Mouse (Mus musculus) MEL (cell line): Measurements from ENCODE around the gene Tbc1d24. TPM values are rescaled to one million over a fixed set of nuclear protein-coding genes. Genes with fewer than 3 reads are reported as not detected.
A peak's percentile ranks its signal among the peaks of the same experiment; 100 is the strongest.

ENCODE experiments used
- DNase-seq: peaks from one replicate; pipeline ENCODE4 v3.0.0; 2011; ENCODE audit warnings: low read depth, low spot score
- H3K27ac ChIP-seq: 2 replicates; pipeline ENCODE4 v1.5.1; 2012; ENCODE audit warnings: low read depth, mild to moderate bottlenecking, control low read depth, low read length, moderate library complexity; ENCODE audit not compliant: control insufficient read depth
- H3K27me3 ChIP-seq, 2 experiments: fragments of 150-350 bp in 1 of 2; sonication (generic) in 1 of 2; 2 replicates each; pipeline ENCODE4 v1.6.1; 2012; ENCODE audit warnings: low read length in 2 of 2, mild to moderate bottlenecking in 2 of 2, improper control_type of control experiment in 1 of 2, moderate library complexity in 1 of 2; ENCODE audit not compliant: insufficient read depth in 2 of 2, control insufficient read depth in 1 of 2
- H3K36me3 ChIP-seq, 2 experiments: 2 replicates each; pipeline ENCODE4 v1.6.1; 2012 to 2014; ENCODE audit warnings: low read length in 2 of 2, improper control_type of control experiment in 1 of 2, inconsistent platforms in 1 of 2, mild to moderate bottlenecking in 1 of 2; ENCODE audit not compliant: insufficient read depth in 2 of 2, control insufficient read depth in 1 of 2
- H3K4me1 ChIP-seq, 2 experiments: fragments of 150-350 bp in 1 of 2; sonication (generic) in 1 of 2; 2 replicates each; pipeline ENCODE4 v1.6.1; 2012; ENCODE audit warnings: low read length in 2 of 2, improper control_type of control experiment in 1 of 2, mild to moderate bottlenecking in 1 of 2; ENCODE audit not compliant: insufficient read depth in 2 of 2, control insufficient read depth in 1 of 2
- H3K4me3 ChIP-seq, 2 experiments: fragments of 150-350 bp in 1 of 2; sonication (generic) in 1 of 2; 2 replicates each; pipeline ENCODE4 v1.5.1; 2012; ENCODE audit warnings: low read depth in 2 of 2, low read length in 2 of 2, mild to moderate bottlenecking in 2 of 2, moderate library complexity in 2 of 2, control low read depth in 1 of 2, improper control_type of control experiment in 1 of 2; ENCODE audit not compliant: control insufficient read depth in 1 of 2, insufficient read depth in 1 of 2
- H3K79me2 ChIP-seq: 2 replicates; pipeline ENCODE4 v1.6.1; 2012; ENCODE audit warnings: mild to moderate bottlenecking, low read length, moderate library complexity; ENCODE audit not compliant: control insufficient read depth, poor library complexity, insufficient read depth
- H3K9ac ChIP-seq: 2 replicates; pipeline ENCODE4 v1.6.1; 2012; ENCODE audit warnings: low read depth, mild to moderate bottlenecking, control low read depth, low read length, moderate library complexity; ENCODE audit not compliant: control insufficient read depth, poor library complexity, severe bottlenecking
- H3K9me3 ChIP-seq: fragments of 150-350 bp; sonication (generic); replicated peaks from 2 replicates; pipeline ENCODE4 v1.6.1; 2012; ENCODE audit warnings: mild to moderate bottlenecking, low read length, improper control_type of control experiment, moderate library complexity; ENCODE audit not compliant: insufficient read depth
- BHLHE40 ChIP-seq: IDR thresholded peaks from 2 replicates; pipeline ENCODE4 v1.6.1; 2012; ENCODE audit warnings: low read depth, mild to moderate bottlenecking, inconsistent platforms, low read length, improper control_type of control experiment, borderline replicate concordance
- CHD2 ChIP-seq: IDR thresholded peaks from 2 replicates; pipeline ENCODE4 v1.6.1; 2011; ENCODE audit warnings: low read length, improper control_type of control experiment
- E2F4 ChIP-seq: IDR thresholded peaks from 2 replicates; pipeline ENCODE4 v1.6.1; 2011; ENCODE audit warnings: low read depth, low read length, improper control_type of control experiment, borderline replicate concordance
- GATA1 ChIP-seq: IDR thresholded peaks from 2 replicates; pipeline ENCODE4 v1.6.1; 2011; ENCODE audit warnings: low read depth, low read length, improper control_type of control experiment
- JUND ChIP-seq: IDR thresholded peaks from 2 replicates; pipeline ENCODE4 v1.6.1; 2011; ENCODE audit warnings: low read depth, mild to moderate bottlenecking, improper control_type of control experiment, low read length
- KAT2A ChIP-seq: conservative IDR thresholded peaks from 2 replicates; pipeline ENCODE4 v1.6.1; 2012; ENCODE audit warnings: low read depth, low read length, improper control_type of control experiment, inconsistent platforms
- MAFK ChIP-seq: IDR thresholded peaks from 2 replicates; pipeline ENCODE4 v1.6.1; 2011; ENCODE audit warnings: low read depth, mild to moderate bottlenecking, low read length, improper control_type of control experiment, borderline replicate concordance
- MAX ChIP-seq: IDR thresholded peaks from 2 replicates; pipeline ENCODE4 v1.6.1; 2011; ENCODE audit warnings: low read length, improper control_type of control experiment
- MAZ ChIP-seq: IDR thresholded peaks from 2 replicates; pipeline ENCODE4 v1.6.1; 2012; ENCODE audit warnings: low read depth, mild to moderate bottlenecking, inconsistent platforms, low read length, improper control_type of control experiment
- MEF2A ChIP-seq: IDR thresholded peaks from 2 replicates; pipeline ENCODE4 v1.6.1; 2014; ENCODE audit warnings: low read depth, mild to moderate bottlenecking, inconsistent platforms, low read length, improper control_type of control experiment; ENCODE audit not compliant: poor library complexity, insufficient replicate concordance, severe bottlenecking; ENCODE audit errors: extremely low read depth
- MXI1 ChIP-seq: IDR thresholded peaks from 2 replicates; pipeline ENCODE4 v1.6.1; 2011; ENCODE audit warnings: mild to moderate bottlenecking, low read depth, low read length, improper control_type of control experiment
- MYC ChIP-seq: IDR thresholded peaks from 2 replicates; pipeline ENCODE4 v1.6.1; 2011; ENCODE audit warnings: low read depth, mild to moderate bottlenecking, low read length, improper control_type of control experiment, moderate library complexity
- NELFE ChIP-seq: IDR thresholded peaks from 2 replicates; pipeline ENCODE4 v1.6.1; 2011; ENCODE audit warnings: low read depth, low read length, improper control_type of control experiment
- NRF1 ChIP-seq: IDR thresholded peaks from 2 replicates; pipeline ENCODE4 v1.6.1; 2014; ENCODE audit warnings: low read depth, mild to moderate bottlenecking, inconsistent platforms, low read length, improper control_type of control experiment, moderate library complexity; ENCODE audit not compliant: poor library complexity, insufficient read depth, severe bottlenecking
- POLR2A ChIP-seq, 2 experiments: IDR thresholded peaks; 2 replicates each; pipeline ENCODE4 v1.6.1; 2011 to 2012; ENCODE audit warnings: low read length in 2 of 2, mild to moderate bottlenecking in 2 of 2, control low read depth in 1 of 2, improper control_type of control experiment in 1 of 2, low read depth in 1 of 2, moderate library complexity in 1 of 2; ENCODE audit not compliant: control insufficient read depth in 1 of 2, insufficient read depth in 1 of 2, poor library complexity in 1 of 2
- UBTF ChIP-seq: IDR thresholded peaks from 2 replicates; pipeline ENCODE4 v1.6.1; 2012; ENCODE audit warnings: low read depth, mild to moderate bottlenecking, inconsistent platforms, low read length, improper control_type of control experiment, moderate library complexity, borderline replicate concordance; ENCODE audit not compliant: insufficient read depth
- USF1 ChIP-seq: IDR thresholded peaks from 2 replicates; pipeline ENCODE4 v1.6.1; 2014; ENCODE audit warnings: low read depth, mild to moderate bottlenecking, inconsistent platforms, low read length, improper control_type of control experiment, moderate library complexity
- ZC3H11A ChIP-seq: IDR thresholded peaks from 2 replicates; pipeline ENCODE4 v1.6.1; 2012; ENCODE audit warnings: low read depth, mild to moderate bottlenecking, inconsistent platforms, low read length, improper control_type of control experiment
- polyA plus RNA-seq, 2 experiments: library from polyadenylated mRNA; stranded (reverse) in 1 of 2; unstranded in 1 of 2; fragments of >175 nt in 1 of 2; fragments of >200 nt in 1 of 2; gene quantifications; 2 replicates each; pipeline versions ENCODE4 v1.2.1 to v1.2.4; 2012; ENCODE audit warnings: low replicate concordance in 2 of 2, low read depth in 1 of 2; ENCODE audit not compliant: insufficient read length in 2 of 2, insufficient read depth in 1 of 2, missing spikeins in 1 of 2
- total RNA-seq: library from RNA; depleted of rRNA; stranded (reverse); fragments of 300-350 nt; gene quantifications from 2 replicates; pipeline ENCODE4 v1.2.3, GENCODE M21; 2012

Gene Tbc1d24
- total and polyA plus RNA-seq, 3 experiments: 24.3 to 34.2 (median 27.3) TPM

DNA sequence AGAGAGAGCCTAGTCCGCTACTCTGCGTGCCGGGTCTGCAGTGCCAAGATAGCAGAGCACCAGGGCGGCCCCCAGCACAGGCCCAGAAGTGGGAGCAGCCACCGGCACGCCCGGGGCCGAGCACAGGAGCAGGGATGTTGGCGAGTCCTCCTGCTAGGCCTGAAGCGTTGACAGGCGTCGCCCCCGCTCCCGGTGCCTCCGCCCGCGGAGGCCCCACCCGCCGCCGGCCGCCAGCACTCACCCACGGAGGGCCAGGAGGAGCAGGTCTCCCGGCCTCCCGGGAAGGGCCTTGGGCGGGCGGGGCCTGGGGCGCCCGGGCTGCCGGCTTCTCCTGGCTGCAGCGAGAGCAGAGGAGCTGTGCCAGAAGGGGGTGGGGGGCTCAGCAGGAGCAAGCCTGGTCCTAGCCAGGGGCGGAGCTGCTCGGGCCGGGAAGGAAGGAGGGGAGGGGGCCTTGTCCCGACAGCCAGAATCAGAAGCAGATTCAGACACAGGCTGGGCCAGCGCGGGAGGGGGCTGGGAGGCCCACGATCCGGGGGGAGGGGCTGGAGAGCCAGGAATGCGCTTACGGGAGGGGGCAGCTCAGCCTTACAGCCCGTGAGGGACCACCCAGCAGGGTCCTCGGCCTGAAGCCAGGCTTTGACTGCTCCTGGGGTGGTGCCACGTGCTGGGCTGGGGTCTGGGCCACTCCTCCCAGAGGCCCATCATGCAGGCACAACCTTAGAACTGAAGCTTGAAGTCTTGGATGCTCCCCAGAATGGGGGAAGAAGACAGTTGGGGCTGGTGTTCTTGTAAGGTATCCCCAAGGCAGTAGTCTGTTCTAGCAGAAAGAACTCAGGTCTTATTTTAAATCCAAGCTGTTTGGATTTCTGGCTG is 3.9 kb upstream of the Tbc1d24 start, which contains the start of gene Ntn3 (continued):
- TF ChIP-seq MAZ (peak; percentile 75; the same call in 1 of the 2 replicates), MYC (no peak), NRF1 (no peak), KAT2A (no peak), UBTF (0 out of 2 replicates have a peak, but pooled peaks have one; percentile 40)
- TF ChIP-seq, all 39 proteins: peak for 10

DNA sequence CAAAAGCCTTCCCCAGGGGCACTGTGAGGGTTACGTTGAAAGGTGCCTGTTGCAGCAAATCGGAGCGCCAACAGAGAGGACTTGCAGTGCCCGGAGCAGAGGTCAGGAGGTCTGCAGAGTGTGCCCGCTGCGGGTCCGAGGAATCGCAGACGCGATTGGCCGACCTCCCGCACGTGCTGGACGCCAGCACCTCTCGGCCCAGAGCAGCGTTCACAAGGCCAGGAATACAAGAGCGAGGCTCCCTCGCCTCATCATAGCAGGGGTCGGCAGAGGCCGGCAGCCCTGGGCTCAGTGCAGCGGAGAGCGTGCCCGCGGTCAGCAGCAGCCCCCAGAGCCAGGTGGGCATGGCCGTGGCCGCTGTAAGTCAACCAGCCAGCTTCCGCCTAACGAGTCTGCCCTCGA is 3.3 kb upstream of the Tbc1d24 start:
- H3K27ac ChIP-seq: peak overlapping the region; percentile 56
- no peaks in the 10 kb centered on the region for H3K9me3 ChIP-seq
- H3K4me3 ChIP-seq: peak overlapping the region; percentile 49 to 63
- DNase-seq: no peak
- H3K4me1 ChIP-seq: peaks cover 2 to 38% of the 10 kb centered on the region in 2 experiments
- H3K27me3 ChIP-seq: no peaks in the 10 kb centered on the region
- peak; percentile 12; the same call in 1 of the 2 replicates for TF ChIP-seq NRF1
- TF ChIP-seq NELFE: no peak; the same call in 1 of the 2 replicates
- TF ChIP-seq MEF2A: no peak
- TF ChIP-seq MAX: peak; percentile 84
- TF ChIP-seq ZC3H11A: no peak
- TF ChIP-seq BHLHE40: peak; percentile 67; the same call in 1 of the 2 replicates
- TF ChIP-seq MYC: 0 out of 2 replicates have a peak, but pooled peaks have one; percentile 24
- no peak for TF ChIP-seq GATA1
- TF ChIP-seq MXI1: peak; percentile 17; the same call in 1 of the 2 replicates
- TF ChIP-seq JUND: no peak
- no peak for TF ChIP-seq E2F4
- no peak for TF ChIP-seq CHD2
- no peak for TF ChIP-seq MAFK
- TF ChIP-seq USF1: peak; percentile 76
- TF ChIP-seq POLR2A (IDR thresholded peaks at IDR 0.05; ENCODE audit: control insufficient read depth in 1 of 2, insufficient read depth in 1 of 2, low read depth in 1 of 2, low read length in 2 of 2, poor library complexity in 1 of 2): peak; percentile 12 to 60; a peak in 2 of 4 replicates
- H3K79me2 ChIP-seq: peaks cover 31% of the 10 kb centered on the region
- H3K36me3 ChIP-seq: peaks cover 0 to 22% of the 10 kb centered on the region in 2 experiments; a peak in 2 of 4 replicates
- peak overlapping the region; percentile 93 for H3K9ac ChIP-seq
